Mouse (Mus musculus) small intestine, adult 2 months (tissue): ENCODE results near the gene Col5a2.

Experiments used
- CTCF ChIP-seq: fragments of 200-500 bp; IDR thresholded peaks from 2 replicates; pipeline ENCODE4 v1.5.1; 2012; ENCODE audit warnings: low read depth, mild to moderate bottlenecking, control low read depth, inconsistent platforms, low read length, moderate library complexity, mixed read lengths; ENCODE audit not compliant: insufficient replicate concordance, insufficient read length; ENCODE audit errors: extremely low read depth
- POLR2A ChIP-seq: fragments of 200-500 bp; IDR thresholded peaks from 2 replicates; pipeline ENCODE4 v1.6.1; 2012; ENCODE audit warnings: low read depth, mild to moderate bottlenecking, control low read depth, inconsistent platforms, low read length, moderate library complexity

DNA sequence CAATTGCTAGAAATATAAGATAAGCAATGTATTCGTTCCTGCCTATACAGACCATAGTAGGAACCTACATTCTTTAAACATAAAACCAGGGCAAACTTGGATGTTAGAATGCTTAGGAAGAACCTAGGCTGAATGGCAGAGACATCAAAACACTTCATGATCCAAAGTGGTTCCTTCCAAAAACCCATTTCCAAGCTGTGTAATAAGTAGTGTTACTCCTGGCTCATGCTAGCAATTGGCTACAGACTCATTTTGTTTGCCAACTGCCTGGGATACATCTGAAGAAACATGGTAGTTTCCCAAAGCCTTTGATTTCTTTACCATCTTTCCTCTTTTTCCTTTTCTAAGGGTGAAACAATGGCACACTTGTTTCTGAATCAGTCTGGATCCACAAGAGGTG, 47.3 kb downstream of the Col5a2 start:
- TF ChIP-seq CTCF (no peak), POLR2A (no peak)
